Mouse (Mus musculus) erythroid progenitor cell, adult 5-6 weeks (primary cell): ENCODE measurements around the gene Galm. TPM values are rescaled to one million over a fixed set of nuclear protein-coding genes. Genes with fewer than 3 reads are reported as not detected.
A peak's percentile ranks its signal among the peaks of the same experiment; 100 is the strongest.
"Not testable (repeated sequence)": the region's sequence is repeated elsewhere in the genome, so short reads cannot be mapped to it uniquely, and the experiment has no call there.

Experiments used
- ATAC-seq: replicated peaks from 2 replicates; pipeline ENCODE4 v1.8.0; 2016; ENCODE audit warnings: moderate number of reproducible peaks, mild to moderate bottlenecking, moderate TSS enrichment, inconsistent platforms; ENCODE audit not compliant: poor library complexity, low FRiP score, severe bottlenecking
- total RNA-seq, 2 experiments: library from RNA; stranded (forward) in 1 of 2; stranded (reverse) in 1 of 2; fragments of 150-400 nt in 1 of 2; fragments of 186-747, 209-891 nt in 1 of 2; gene quantifications; 2 replicates each; pipeline versions ENCODE4 v1.2.3 to v1.2.4; 2015 to 2017; ENCODE audit warnings: low replicate concordance in 2 of 2

Gene Galm
- total RNA-seq, 2 experiments from 2014 or later = 0.53 TPM; not detected in 1

- no peak for ATAC-seq
These were observed 30.2 kb downstream of the Galm start for GRCm38 (mm10) chr17:80157489-80157888.

GRCm38 (mm10) chr17:80160454-80160853 lies 33.2 kb downstream of the Galm start:
- no peak for ATAC-seq

GRCm38 (mm10) chr17:80163991-80164390 lies 36.7 kb downstream of the Galm start:
- ATAC-seq = no peak

- no peak for ATAC-seq
These were observed 38.5 kb downstream of the Galm start for GRCm38 (mm10) chr17:80165741-80166140.

- no peak for ATAC-seq
These were observed 39.1 kb downstream of the Galm start for GRCm38 (mm10) chr17:80166346-80166745.

- ATAC-seq = no peak
These were observed 40.2 kb downstream of the Galm start for GRCm38 (mm10) chr17:80167436-80167835.

GRCm38 (mm10) chr17:80167851-80168251 lies 40.6 kb downstream of the Galm start:
- no peak for ATAC-seq

GRCm38 (mm10) chr17:80168425-80169182 lies 41.3 kb downstream of the Galm start:
- ATAC-seq = no peak

GRCm38 (mm10) chr17:80169792-80170191 lies 42.5 kb downstream of the Galm start:
- ATAC-seq = no peak

GRCm38 (mm10) chr17:80170951-80171350 lies 43.7 kb downstream of the Galm start:
- ATAC-seq = no peak

- no peak for ATAC-seq
These were observed 44.7 kb downstream of the Galm start for GRCm38 (mm10) chr17:80171948-80172347.

GRCm38 (mm10) chr17:80172761-80173160 lies 45.5 kb downstream of the Galm start:
- ATAC-seq = no peak

GRCm38 (mm10) chr17:80173708-80174107 lies 46.4 kb downstream of the Galm start:
- ATAC-seq = no peak

GRCm38 (mm10) chr17:80174146-80174545 lies 46.9 kb downstream of the Galm start:
- no peak for ATAC-seq

- ATAC-seq = no peak
These were observed 47.6 kb downstream of the Galm start for GRCm38 (mm10) chr17:80174699-80175385.

- no peak for ATAC-seq
These were observed 48.1 kb downstream of the Galm start for GRCm38 (mm10) chr17:80175386-80175739.

- ATAC-seq = no peak
These were observed 48.7 kb downstream of the Galm start for GRCm38 (mm10) chr17:80175966-80176365.

- not testable (repeated sequence) for ATAC-seq
These were observed 51.6 kb downstream of the Galm start for GRCm38 (mm10) chr17:80178846-80179245.

- peak; percentile 68; the same call in 1 of the 2 replicates for ATAC-seq
These were observed 52.7 kb downstream of the Galm start for GRCm38 (mm10) chr17:80179959-80180358.

- no peak for ATAC-seq
These were observed 53.2 kb downstream of the Galm start for GRCm38 (mm10) chr17:80180468-80180867.

GRCm38 (mm10) chr17:80183615-80184014 lies 56.3 kb downstream of the Galm start:
- ATAC-seq = no peak
